Mouse (Mus musculus) layer of hippocampus, adult 9-10 months (tissue): ENCODE data around the gene Hdgf.

ENCODE experiments used
- DNase-seq: peaks from one replicate; pipeline ENCODE4 v3.0.0; 2022; ENCODE audit warnings: low spot score

The Hdgf gene

DNA sequence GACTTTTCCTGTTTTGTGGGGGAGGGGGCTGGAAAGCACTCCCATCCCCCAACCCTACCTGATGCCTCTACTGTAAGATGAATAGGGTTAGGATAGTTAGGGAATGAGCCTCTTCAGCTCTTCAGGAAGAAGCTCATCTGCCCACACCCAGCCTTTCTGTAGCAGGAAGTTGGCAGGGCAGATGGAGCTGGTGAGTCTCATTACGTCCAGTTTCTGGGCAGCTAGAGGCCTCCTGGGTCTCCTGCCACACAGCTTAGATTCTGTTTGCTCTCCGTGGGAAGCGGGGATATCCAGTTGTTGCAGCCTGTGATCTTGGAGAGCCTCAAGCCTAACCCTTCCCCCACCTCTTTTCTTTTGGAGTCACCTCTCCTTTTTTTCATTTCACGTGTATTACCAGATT is 3.8 kb downstream of the Hdgf start:
- no peak for DNase-seq

DNA sequence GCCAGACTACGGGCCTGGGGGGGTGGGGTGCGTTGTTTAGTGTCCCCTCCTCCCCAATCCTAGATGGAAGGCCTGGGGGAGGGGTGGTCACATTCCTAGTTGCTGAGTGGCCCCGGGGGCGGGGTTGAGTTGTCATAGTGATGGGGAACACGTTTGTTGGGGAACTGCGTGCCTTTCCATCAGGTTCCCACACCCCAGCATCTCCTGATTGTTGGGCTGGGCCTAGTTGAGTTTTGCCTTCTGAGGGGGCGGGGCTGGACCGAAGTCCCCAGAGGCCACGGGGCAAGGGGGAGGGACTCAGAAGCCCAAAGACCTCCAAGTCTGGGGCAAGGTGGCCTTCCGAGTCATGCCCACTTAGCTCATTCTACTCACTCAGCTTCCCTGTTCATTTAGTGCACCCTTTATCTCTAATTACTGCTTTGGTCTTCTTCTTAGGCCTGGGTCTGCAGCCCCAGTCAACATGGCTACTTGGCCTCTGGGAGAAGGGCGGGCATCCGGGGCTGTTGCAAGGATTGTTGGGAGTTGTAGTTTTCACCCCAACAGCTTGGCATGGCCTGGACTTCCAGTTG is 4.5 kb downstream of the Hdgf start:
- no peak for DNase-seq

DNA sequence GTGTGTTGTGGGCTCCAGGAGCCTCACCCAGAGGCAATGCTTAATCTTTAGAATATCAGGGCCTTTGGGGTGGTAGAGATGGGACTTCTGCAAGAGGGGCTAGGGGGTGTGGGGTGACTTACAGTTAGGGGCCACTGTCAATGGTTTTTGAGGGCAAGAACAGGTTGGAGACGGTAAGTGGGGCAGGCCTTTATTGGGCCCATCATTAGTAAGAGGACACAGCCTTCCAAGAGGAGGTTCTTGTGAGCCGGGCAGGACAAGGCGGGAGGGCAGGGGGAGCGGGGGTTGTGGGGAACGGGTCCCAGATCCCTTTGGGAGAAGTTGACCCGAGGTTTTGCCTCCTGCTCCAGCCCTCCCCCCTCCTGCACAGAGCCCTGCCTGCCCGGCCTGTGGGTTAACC is 7.4 kb downstream of the Hdgf start:
- DNase-seq, result no peak

DNA sequence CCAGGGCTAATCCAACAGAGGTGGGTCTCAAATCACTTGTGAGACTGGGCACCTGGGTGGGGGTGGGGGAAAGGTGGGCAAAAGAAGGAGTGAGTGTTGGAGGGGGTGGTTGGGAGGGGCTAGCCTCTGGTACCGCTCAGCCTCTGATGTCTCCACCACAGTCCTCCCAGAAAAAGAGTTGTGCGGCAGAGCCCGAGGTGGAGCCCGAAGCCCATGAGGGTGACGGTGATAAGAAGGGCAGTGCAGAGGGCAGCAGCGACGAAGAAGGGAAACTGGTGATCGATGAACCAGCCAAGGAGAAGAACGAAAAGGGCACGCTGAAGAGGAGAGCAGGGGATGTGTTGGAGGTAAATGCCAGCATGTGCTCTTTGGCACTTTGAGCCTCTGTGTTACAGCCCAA is 7.8 kb downstream of the Hdgf start:
- no peak for DNase-seq

DNA sequence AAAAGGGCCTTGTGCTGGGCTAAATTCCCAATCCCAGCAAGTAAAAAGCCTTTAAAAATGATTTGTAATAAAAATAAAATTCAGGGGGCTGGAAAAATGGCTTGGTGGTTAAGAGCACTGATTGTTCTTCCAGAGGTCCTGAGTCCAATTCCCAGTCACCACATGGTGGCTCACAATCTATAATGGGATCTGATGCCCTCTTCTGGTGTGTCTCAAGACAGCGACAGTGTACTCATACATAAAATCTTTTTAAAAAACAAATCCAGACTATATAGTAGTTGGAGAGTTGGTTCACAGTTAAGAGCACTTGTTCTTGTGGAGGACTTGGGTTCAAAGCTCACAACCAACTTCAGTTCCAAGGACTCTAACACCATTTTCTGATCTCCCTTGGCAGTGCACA is 10.9 kb downstream of the Hdgf start:
- no peak for DNase-seq

- DNase-seq, result no peak
Measured at GRCm38 (mm10) chr3:87918551-87918950, 12.4 kb downstream of the Hdgf start.

- peak; percentile 90 for DNase-seq
Measured at GRCm38 (mm10) chr3:87919336-87920108, 13.4 kb downstream of the Hdgf start, which contains the start of gene Mrpl24. Mrpl24 (plus strand) TSS chr3:87919506.

DNA sequence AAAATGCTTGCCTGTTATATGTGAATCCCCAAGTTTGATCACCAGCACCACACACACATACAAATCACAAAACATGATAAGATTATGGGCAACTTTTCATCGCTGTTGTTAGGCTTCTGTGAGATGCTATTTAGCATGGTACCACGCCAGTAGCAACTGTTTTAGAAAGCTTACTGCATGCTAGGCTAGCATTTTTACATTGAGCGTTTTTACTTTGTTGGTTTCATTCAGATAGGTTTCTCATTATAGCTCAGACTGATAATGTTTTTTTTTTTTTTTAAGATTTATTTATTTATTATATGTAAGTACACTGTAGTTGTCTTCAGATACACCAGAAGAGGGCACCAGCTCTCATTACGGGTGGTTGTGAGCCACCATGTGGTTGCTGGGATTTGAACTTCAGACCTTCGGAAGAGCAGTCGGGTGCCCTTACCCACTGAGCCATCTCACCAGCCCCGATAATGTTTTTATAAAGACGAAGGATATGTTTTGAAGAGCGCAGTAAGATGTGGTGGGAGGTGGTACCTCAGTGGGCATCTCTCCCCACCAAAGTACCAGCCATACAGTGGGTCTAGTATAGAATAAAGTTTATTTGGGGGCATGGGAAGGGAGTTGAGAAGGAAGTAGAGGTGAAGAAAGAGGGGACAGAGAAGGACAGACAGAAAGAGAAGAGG is 14.3 kb downstream of the Hdgf start:
- no peak for DNase-seq

DNA sequence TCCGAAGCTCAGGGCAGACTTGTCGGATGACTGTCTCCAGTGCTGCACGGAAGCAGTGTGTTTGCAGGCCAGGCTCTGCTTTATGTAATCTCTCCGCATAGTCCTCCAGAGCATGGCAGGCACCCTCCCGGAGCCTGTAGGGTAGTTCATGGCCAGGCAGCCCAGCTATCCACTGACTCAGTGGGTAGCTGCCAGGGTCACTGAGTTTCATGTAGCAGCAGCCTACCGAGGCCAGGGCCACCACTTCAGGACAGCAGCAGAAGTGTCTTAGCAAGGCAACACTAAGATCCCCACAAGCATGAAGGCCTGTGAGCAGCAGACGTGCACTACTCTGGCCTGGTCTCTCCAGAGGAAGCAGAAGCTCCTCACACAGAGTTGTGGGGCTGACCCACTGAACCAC is 18.9 kb downstream of the Hdgf start:
- DNase-seq, result no peak

DNA sequence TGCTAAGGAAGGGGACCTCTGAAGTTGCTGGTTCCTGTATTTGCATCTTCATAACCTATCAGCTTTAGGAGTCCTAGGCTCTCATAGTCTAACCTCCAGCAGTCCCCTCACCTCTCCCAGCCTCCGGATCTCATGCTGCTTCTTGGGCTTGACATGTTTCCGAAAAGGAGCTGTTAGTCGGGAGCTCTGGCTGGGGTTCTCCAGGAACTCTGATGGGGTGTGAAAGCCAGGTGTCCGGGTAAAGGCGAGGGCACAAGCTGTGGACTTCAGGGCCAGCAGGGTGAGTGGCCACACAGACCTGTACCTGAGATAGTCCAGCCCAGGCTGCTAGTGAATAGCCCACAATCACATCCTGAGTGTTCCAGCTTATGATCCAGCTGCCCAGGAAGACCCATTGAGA is 21.3 kb downstream of the Hdgf start:
- DNase-seq, result no peak

DNA sequence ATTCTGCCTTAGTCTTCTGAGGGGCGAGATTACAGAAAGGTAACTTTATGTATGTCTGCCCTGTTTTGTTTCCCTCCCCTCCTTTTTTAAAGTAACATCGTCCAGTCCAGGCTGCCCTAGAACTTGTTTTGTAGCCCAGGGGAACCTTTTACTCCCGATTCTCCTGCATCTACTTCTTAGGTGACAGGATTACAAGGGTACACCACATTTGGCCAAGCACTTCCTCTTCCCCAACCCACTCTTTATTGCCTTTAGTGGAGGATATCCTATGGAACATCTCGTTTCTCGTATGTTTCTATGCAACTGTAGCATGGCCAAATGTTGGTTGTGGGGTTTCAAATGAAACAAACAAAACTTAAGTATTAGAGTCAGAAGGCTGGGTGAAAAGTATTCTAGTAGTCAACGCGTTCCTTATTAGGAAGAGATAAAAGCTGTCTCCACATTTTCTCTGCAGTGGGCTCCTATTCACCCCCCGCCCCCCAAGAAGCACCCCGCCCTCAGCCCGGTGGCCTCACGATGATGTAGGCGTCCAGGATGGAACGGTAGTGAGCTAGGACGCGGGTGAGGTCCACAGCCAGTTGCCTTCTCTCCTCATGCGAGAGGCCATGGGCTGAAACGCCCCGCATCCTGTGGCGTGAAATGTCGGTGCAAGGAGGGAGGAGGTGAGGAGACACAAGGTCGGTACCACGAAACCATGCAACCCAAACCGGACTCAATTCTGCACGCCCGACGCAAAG is 23.4 kb downstream of the Hdgf start:
- no peak for DNase-seq

GRCm38 (mm10) chr3:87930078-87930795 is 24.1 kb downstream of the Hdgf start, which contains the start of the genes Isg20l2 and Rrnad1:
Isg20l2 (plus strand) TSS chr3:87930314.
Rrnad1 (minus strand) TSS chr3:87930717.
- DNase-seq, result peak; percentile 89

- DNase-seq, result no peak
Measured at GRCm38 (mm10) chr3:87934026-87934425, 27.9 kb downstream of the Hdgf start.

- no peak for DNase-seq
Measured at GRCm38 (mm10) chr3:87934501-87934900, 28.4 kb downstream of the Hdgf start.

GRCm38 (mm10) chr3:87935201-87935600 is 29.1 kb downstream of the Hdgf start:
- DNase-seq, result no peak

DNA sequence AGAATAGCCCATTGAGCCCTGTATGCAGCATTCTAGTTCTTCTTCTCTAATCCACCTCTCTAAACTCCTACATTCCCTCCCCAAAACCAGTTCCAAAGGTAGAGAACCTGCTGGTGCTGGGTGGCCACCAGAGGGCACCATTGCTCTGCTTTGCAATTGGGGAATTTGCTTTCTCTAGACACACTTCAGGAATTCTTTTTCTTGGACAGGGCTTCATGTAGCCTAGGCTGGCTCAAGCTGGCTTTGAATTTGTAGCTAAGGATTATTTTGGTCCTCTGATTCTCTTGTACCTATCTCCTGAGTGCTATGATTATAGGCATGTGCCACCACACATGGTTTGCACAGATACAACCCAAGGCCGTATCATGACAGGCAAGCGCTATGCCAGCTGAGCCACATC is 29.7 kb downstream of the Hdgf start:
- DNase-seq, result peak; percentile 52

GRCm38 (mm10) chr3:87940611-87941010 is 34.5 kb downstream of the Hdgf start:
- no peak for DNase-seq

GRCm38 (mm10) chr3:87942471-87942870 is 36.4 kb downstream of the Hdgf start:
- no peak for DNase-seq

- DNase-seq, result no peak
Measured at GRCm38 (mm10) chr3:87943586-87943985, 37.5 kb downstream of the Hdgf start.

DNA sequence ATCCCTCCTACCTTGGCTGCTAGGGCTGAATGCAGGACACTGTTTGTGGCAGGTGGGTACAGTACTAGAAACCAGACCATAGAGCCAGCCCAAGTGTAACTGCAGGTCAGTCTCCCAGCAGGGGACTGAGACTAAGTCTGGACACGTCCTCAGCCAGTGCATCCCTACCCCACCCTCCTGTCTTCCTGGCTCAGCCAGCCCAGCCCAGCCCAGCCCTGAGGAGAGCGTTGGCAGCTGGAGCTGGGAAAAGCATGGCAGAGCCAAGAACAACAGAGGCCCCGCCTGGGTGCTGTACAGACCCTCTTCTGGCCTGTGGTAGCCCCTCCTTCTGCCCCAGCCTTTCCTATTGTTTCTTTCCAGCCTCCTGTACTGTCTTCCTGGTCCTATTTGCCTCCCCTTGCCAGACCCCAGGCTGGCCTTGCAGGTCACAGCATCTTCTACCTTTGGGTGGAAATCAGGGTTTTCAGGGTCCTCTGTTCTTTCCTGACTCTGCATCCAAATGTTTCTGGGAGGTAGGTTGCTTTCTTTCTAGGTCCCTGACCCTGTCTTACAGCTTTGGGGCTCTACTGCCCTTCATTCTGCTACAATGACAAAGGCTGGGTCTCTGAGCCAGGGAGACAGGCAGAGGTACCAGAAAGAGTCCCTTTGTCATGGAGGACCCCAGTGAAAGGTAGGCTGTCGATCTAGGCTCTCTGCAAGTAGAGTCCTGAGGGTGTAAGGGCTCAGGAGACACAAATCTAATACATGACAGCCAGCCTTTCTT is 38.9 kb downstream of the Hdgf start:
- no peak for DNase-seq
